Mouse (Mus musculus) common myeloid progenitor, adult 5-6 weeks (primary cell): Measurements from ENCODE around the gene Aadacl4. TPM values are rescaled to one million over a fixed set of nuclear protein-coding genes. Genes with fewer than 3 reads are reported as not detected.

Source experiments
- ATAC-seq: replicated peaks from 2 replicates; pipeline ENCODE4 v1.8.0; 2016; ENCODE audit warnings: low read depth, mild to moderate bottlenecking, moderate TSS enrichment, inconsistent platforms; ENCODE audit not compliant: poor library complexity, severe bottlenecking
- total RNA-seq: library from RNA; stranded (forward); fragments of 200-1000, 187-1606 nt; gene quantifications from 2 replicates; pipeline ENCODE4 v1.2.3, GENCODE M21; 2017

The Aadacl4 gene
- total RNA-seq: not detected in 2 replicates

GRCm38 (mm10) chr4:144613407-144613806, at the start of gene Aadacl4:
Aadacl4 (plus strand) TSS chr4:144613707.
- ATAC-seq: no peak

GRCm38 (mm10) chr4:144565034-144565433, 48.5 kb upstream of the Aadacl4 start, which contains the start of gene Gm13124:
Gm13124 (minus strand) TSS chr4:144565134.
- no peak for ATAC-seq

GRCm38 (mm10) chr4:144567752-144568151, 45.8 kb upstream of the Aadacl4 start:
- no peak for ATAC-seq

GRCm38 (mm10) chr4:144586207-144586606, 27.3 kb upstream of the Aadacl4 start:
- ATAC-seq: peak; percentile 42

DNA sequence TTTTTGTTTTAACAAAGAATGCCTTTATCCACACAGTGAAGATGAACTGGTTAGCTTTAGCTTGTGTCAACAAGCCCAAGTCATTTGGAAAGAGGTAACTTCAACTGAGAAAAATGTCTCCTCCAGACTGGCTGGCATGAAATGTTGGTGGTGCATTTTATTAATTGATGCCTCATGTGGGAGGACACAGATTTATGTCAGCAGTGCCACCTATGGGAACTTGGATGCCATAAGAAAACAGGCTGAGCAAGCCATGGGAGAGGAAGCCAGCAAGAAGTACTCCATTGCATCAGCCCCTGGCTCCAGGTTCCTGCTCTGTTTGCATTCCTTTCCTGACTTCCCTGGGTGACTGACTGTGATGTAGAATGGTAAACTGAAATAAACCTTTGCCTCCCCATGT, 20.7 kb upstream of the Aadacl4 start:
- ATAC-seq: no peak

DNA sequence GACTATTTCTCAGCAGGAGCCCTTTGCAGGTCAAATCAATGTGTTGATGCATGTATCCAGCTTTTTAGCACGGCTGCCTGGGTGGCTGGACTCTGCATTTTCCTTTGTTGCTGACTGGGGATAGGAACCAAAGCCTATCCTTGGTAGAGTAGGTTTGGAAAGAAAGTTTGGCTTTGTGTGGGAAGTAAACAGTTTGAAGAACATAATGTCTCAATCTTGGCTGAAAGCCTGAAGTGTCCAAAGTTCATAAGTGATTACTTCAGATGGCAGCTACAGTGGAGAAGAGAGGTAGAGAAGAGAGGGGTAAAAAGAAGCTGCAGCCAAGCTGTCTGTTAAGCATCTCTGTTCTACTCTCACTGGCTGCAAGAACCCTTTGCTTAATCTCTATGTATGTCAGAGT, 1.1 kb downstream of the Aadacl4 start:
- ATAC-seq: no peak

DNA sequence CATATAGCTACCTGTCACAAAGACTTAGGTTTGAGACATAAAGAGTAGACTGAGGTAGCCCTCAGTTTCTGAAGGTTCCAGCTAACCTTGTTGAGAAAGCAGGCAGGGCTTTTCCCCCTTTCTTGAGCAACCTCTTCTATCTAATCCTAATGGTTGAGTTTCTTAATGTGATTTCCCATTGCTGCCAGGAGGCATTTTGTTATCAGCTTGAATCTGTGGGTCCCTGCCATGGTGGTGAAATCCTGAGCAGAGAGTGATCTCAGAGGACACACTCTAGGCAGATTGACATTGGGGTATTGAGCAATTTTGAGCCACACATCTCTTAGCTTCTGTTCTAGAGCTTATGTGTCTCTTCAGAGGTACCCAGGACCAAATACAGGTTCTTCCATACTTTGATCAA, 24.8 kb downstream of the Aadacl4 start:
- no peak for ATAC-seq

Other genes starting within 250 kb of the Aadacl4 start
- gene Pramef20, start 235.8 kb upstream of the Aadacl4 start, total RNA-seq: not detected in 2 replicates
- not detected in 2 replicates for gene Pramef12, start 205.2 kb upstream of the Aadacl4 start, total RNA-seq
- gene 1700012P22Rik, start 174.9 kb upstream of the Aadacl4 start, total RNA-seq: not detected in 2 replicates
- not detected in 2 replicates for gene Gm9944, start 160.4 kb upstream of the Aadacl4 start, total RNA-seq
- gene Aadacl3, start 150.0 kb upstream of the Aadacl4 start, total RNA-seq: not detected in 2 replicates
- not detected in 2 replicates for gene 9430007A20Rik, start 93.9 kb upstream of the Aadacl4 start, total RNA-seq
- not detected in 2 replicates for gene Gm13124, start 48.6 kb upstream of the Aadacl4 start, total RNA-seq
- gene Gm436, start 72.7 kb downstream of the Aadacl4 start, total RNA-seq: not detected in 2 replicates
- gene Gm13178, start 107.7 kb downstream of the Aadacl4 start, total RNA-seq: not detected in 2 replicates
- gene Gm438, start 172.9 kb downstream of the Aadacl4 start, total RNA-seq: not detected in 2 replicates